Mouse (Mus musculus): Measurements from ENCODE around the gene Llgl2. TPM values are rescaled to one million over a fixed set of nuclear protein-coding genes. Genes with fewer than 3 reads are reported as not detected.
A peak's percentile ranks its signal among the peaks of the same experiment; 100 is the strongest.
"Not testable (repeated sequence)": the region's sequence is repeated elsewhere in the genome, so short reads cannot be mapped to it uniquely, and the experiment has no call there.

Llgl2 gene
- total RNA-seq, 2 experiments from 2014 or later = 18.7 to 21.2 TPM

DNA sequence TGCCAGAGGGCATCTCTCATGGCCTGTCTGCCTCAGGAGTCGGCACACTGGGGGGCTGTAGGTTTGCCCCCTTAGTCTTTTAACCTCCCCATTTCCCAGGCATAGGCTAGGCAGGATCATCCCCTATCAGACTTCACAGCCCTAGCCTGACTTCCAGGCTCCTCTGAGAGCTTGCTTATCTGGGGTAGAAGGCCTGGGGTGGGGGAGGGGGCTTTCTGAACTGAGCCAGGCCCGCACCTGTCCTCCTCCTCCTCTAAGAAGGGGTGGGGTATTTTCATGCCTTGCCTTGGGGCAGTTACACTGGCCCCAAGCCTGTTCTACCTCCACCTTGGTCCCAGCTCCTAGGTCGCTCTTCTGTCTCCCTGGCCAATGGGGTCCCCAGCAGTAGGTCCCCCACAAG lies 7.7 kb downstream of the Llgl2 start:
- no peak for DNase-seq
- intact Hi-C loops (cut with DNase I) = no loop called here

DNA sequence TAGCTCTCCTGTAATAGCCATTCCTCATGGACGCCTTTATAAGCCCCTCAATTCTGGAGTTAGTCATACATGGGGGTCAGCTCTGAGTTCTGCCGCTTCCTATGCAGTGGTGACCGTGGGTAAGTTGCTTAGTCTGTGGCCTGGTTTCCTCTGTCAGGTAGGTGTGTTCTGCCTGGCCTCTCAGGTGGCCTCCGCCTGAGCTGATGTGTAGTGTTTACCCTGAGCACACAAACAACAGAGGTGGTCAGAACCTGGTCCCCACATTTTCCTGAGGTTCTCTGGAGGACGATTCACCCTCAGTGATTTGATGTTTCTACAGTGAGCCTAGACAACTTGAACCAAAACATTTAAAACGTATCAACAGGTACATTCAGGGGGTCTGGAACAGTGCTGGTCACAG lies 8.2 kb downstream of the Llgl2 start:
- intact Hi-C loops (cut with DNase I) = no loop called here
- DNase-seq = no peak

DNA sequence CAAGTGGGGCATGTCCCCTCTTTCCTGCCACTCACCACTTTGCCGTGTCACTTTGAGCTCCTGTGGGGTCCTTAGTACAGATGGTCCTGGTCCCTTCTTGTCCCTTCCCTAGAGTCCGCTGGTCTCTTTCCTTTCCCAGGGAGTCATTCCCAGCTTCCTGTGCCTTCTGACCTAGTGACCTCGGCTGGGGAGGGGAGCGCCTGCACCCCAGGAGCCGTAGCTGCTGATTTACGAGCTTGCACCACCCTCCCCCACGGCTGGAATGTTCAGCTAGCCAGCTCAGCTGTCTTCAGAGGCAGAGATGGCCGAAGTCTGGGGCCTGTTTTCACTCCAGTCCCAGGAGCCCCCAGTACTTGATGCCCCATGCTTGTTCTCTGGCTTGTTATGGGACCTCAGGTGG lies 8.7 kb downstream of the Llgl2 start:
- peak in 1 of 2 experiments; percentile 23 for DNase-seq
- intact Hi-C loops (cut with DNase I) = no loop called here

DNA sequence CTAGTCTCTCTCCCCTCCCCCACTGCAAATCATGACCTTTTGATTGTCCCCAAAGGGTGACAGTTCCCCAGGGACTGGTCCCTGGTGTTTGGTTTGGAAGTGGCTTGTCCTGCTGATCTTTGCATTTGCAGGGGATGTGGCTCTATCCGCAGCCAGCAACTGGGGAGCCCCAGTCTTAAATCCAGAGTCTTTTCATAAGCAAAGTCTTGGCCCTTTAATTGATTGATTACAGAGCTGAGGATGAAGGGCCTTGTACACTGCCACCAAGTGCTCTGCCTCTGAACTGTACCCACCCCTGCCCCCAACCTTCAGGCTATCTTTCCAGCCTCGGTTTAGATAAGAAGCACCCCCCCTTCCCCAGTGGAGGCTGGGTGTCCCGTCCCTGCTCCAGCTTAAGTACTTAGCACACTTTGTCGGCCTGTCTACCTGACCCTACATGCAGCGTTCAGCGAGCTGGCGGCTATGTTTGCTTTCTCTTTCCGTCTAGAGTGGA lies 9.2 kb downstream of the Llgl2 start:
- intact Hi-C loops (cut with DNase I) = no loop called here
- DNase-seq = no peak

DNA sequence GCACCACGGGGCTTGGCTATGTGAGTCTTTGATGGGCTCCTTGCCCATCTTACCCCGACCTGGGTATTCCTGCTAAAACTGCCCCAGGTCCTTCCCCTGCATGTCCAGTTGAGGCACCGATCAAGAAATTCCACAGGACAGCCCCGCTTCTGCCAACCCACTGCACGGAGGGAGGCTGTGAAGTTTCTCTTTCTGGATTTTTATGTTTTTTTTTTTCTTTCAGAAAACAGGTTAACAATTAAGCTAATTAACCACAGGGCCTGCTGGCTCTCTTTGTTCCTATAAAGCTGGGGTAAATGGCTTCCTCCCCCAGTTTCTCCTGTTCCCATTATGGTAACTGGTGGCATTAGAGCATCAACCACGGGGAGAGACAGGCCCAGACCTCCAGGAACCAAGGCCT lies 10.2 kb downstream of the Llgl2 start:
- intact Hi-C loops (cut with DNase I) = no loop called here

DNA sequence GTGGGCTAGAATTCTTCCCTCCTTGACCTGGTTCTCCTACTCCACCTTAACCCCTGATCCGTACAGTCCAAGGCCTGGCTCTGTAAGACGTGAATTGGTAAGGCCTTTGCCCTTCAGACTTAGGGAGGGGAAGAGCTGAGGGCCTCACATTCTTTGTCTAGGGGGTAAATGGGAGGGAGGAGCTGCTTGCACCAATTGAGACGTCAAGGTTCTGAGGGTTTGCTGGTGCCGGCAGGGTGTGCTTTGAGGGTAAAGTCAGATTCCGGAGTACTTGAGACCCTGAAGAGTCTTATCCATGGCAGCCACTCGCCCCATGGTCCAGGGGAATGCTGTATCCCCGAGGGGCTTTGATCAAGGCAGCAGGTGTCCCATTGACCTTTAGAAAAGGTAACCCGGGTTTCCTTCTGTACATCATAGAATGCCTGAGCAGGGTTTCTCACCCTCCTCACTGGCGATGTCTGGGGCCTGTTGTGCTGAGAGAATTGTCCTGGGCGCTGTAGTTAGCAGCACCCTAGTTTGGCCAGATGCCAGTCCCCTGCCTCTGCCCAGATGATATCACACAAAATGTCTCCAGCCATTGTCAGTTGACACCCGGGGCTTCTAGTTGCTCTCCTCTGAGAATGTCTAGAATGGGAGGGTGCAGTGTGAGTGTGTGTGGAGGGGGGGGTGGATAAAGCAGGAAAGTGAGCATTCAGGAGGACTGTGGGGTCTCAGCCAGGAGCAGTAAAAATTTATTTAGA lies 13.0 kb downstream of the Llgl2 start:
- no peak for DNase-seq
- intact Hi-C loops (cut with DNase I) = no loop called here

More for the DNA sequence above, 10.2 kb downstream of the Llgl2 start:
- no peak for DNase-seq

DNA sequence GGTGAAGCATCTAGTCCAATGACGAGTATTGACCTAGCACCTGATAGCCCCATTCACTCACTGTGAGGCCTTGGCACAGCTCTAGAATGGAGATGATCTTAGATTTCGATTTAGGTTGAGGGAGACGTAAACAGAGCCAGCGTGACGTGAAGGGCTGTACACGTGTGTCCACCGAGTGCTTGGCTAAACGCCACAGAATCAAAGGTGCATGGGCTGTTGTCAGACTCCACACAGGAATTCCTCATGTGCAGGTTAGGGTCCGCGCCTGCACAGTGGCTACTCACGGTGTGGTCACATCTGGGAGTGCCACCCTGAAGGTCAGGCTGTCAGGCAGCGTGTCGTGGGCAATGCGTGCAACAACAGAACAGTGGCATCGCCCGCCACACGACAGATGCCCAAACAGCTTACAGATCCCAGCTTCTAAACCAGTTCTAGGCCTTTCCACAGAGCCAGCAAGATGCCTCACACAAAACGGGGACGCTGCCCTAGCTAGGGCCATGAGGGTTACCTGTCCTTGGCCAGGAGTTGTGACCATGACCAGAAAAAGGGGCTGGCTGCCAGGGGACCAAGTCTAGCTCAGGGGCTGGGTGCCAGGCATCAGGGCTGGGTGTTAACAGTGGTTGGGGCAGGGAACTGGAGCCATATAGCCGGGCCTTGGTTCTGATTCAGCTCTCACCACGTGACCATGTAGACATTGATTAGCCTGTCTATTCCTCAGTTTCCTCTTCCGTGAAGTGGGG lies 13.9 kb downstream of the Llgl2 start:
- intact Hi-C loops (cut with DNase I) = no loop called here
- no peak for DNase-seq

DNA sequence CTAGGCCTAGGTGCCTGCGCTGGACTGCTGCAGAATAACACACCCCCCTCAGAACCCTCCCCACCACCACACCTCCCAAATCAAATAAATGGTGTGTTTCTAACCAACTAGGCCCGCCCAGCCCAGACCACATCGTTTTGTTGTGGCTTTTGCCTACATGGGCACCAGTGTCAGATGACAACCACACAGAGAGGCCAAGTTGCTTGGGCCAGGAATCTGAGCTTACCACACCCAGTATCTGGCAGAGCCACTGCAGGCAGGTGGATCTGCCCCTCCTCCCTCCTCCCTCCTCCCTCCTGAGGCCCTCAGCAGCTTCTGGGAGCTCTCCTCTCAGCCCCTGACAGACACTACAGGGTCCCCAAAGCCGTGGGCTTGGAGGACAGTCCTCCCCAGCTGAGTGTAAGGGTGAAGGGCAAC lies 15.1 kb downstream of the Llgl2 start:
- intact Hi-C loops (cut with DNase I) = no loop called here
- no peak for DNase-seq

DNA sequence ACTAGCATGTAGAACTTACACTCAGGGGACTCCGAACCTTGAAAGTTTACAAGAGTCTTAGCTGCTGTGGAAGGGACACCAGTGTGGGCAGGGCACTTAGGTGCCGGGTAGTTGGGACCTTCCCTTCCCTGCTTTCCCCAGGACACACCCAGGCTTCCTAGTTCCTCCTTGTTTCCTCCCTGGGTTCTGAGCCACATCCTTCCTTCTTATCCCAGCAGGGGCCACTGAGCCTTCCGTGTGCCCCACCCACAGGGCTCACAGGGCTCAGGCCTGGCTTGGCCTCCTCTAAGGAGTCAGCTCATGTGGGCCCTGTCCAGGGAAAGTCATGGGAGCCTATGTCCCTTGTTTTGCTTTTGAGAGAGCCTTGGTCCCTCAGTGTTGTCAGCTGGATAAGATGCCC lies 15.9 kb downstream of the Llgl2 start:
- intact Hi-C loops (cut with DNase I) = no loop called here
- DNase-seq = no peak

DNA sequence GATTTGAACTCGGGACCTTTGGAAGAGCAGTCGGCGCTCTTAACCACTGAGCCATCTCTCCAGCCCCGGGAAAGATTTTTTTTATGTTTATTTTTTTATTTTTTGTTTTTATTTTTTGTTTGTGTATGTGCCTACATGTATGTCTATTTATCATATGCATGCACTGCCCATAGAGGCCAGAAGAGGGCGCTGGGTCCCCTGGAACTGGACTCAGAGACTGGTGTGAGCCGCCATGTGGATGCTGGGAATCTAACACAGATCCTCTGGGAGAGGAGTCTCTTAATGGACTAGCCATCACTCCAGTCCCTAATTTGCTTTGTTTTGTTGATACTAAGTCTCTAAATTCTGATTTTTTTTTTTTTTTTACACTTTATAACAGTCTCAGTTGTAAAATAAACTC lies 17.2 kb downstream of the Llgl2 start:
- intact Hi-C loops (cut with DNase I) = no loop called here
- DNase-seq = no peak

DNA sequence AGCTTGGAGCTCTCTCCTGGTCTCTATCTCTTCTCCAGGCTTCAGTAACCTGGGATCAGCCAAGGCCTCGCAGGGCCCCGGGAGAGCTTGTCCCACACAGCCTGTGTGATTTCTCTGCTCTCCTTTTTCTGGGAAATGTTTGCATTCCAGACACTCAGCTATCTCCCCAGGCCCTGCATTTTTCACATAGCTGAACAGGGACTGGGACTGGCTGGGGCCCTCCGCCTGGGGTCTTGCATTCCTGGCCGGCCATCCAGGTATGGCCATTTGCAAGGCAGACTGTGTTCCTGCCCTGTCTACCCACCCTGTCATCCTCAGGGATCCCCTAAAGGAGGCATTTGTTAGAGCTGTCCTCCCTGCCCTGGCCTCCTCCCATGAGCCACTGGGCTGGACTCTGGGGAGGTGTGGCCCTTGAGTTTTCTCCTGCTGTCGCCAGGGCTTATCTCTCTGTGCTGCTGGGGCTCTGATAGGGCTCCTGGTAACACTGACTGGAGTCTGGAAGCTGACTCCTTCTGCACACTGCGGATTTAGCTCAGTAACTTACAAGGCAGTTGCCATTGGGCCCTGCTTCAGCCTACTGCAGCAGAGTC lies 18.2 kb downstream of the Llgl2 start:
- DNase-seq = peak; percentile 53 to 61

DNA sequence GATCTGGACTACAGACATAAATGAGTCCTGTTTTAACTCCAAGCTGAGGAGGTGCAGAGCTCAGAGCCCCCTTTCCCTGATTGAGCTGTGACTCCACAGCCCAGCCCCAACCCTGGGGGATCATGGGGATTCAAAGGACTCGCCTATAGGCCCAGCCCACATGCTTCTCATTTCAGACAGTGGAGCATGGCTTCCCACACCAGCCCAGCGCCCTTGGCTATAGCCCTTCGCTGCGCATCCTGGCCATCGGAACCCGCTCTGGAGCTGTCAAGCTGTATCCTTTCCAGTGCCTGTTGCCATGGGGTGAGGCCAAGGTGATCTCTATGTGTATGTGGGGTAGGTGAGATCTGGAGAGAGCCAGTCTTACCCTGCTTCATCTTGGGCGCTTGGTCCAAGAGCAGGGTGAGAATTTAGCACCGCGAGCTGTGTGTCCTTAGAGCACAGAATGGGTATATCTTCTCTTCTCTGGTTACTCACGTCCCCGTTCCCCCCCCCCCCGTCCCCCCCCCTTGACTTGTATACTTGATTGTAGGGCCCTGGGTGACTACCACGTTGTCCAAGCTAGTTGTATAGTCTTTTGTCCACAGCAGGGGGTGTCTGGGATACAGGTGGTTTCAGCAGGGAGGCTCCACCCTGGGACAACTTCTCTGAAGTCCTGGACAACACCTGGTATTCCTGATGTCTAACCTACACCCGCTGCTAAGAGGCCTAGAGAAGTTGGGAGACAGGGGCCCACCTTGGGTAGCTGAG lies 19.5 kb downstream of the Llgl2 start:
- intact Hi-C loops (cut with DNase I) = no loop called here
- no peak for DNase-seq

More for the DNA sequence above, 18.2 kb downstream of the Llgl2 start:
- intact Hi-C loops (cut with DNase I) = no loop called here

DNA sequence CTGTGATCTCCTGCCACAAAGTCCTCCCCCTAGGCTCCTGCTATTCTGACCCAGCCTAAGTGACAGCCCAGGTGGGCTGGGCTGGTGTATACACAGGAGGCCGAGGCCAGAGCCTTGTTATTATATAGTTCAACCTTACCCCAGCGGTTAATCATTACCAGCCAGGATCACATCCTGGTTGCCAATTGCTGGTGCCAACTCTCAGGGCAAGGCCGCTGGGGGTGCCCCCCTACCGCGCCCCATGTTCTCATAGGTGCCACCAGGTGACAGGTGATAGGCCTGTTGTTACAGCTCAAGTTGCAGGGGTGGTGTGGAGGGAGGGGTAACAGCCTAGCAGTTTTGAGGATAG lies 20.0 kb downstream of the Llgl2 start:
- DNase-seq = no peak
- intact Hi-C loops (cut with DNase I) = no loop called here

DNA sequence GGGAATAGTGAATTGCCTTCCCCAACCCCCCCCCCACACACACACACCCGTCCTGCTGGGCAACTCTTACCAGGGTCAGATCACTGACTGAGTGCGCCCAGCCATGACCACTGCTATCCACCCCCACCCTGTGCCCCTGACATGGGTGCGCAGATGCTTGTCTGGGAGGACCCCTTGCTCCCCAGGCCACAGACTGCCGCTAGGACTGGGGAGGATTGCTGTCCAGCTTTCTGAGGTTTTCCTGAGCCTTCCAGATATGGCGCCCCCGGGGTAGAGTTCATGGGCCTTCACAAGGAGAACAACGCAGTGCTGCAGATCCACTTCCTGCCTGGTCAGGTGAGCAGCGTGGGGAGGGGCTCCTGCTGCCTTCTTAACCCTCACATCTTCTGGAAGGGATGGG lies 20.4 kb downstream of the Llgl2 start:
- DNase-seq = no peak
- intact Hi-C loops (cut with DNase I) = no loop called here

DNA sequence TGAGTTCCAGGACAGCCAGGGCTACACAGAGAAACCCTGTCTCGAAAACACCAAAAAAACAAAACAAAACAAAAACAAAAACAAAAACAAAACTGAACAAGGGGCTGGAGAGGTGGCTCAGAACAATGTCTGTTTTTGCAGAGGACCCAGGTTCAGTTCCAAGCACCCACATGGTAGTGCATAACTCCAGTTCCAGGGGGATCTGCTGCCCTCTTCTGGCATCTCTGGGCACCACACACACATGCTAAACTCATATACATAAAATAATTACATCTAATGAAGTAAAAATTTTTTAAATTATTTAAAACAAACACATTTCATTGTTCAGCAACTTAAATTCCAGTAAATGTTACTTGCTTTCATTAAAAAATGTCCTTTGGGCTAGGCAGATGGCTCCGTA lies 22.0 kb downstream of the Llgl2 start:
- DNase-seq = no peak
- intact Hi-C loops (cut with DNase I) = no loop called here

DNA sequence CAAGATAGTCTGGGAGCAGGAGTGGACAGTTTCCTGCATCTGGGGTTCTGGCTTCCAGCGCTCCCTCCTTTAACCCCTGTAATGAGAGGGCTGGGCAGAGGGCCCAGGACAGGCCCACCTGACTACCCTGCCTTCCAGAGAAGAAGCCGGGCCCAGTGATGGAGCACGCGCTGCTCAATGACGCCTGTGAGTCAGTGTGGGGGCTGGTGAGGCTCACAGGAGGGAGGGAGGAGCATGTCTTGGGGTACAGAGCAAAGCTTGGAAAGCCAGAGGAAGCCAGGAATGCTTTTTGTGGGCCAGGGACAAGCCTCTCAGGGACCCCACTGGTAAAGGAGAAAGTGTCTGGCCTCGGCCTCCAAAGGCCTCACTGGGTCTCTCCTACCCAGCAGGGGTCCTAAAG lies 30.8 kb downstream of the Llgl2 start:
- intact Hi-C loops (cut with DNase I) = no loop called here
- DNase-seq = no peak

DNA sequence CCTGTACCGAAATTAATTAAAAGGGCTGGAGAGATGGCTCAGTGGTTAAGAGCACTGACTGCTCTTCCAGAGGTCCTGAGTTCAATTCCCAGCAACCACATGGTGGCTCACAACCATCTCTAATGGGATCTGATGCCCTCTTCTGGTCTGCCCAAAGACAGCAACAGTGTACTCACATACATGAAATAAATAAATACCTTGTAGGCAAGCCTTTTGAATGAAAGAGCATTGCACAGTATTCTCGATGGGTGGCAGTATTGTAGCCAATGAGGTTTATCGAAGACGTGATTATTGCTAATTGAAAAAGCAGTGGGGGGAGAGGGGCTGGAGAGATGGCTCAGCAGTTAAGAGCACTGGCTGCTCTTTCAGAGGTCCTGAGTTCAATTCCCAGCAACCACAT lies 33.3 kb downstream of the Llgl2 start:
- DNase-seq; intact Hi-C loops (cut with DNase I): not testable (repeated sequence)

DNA sequence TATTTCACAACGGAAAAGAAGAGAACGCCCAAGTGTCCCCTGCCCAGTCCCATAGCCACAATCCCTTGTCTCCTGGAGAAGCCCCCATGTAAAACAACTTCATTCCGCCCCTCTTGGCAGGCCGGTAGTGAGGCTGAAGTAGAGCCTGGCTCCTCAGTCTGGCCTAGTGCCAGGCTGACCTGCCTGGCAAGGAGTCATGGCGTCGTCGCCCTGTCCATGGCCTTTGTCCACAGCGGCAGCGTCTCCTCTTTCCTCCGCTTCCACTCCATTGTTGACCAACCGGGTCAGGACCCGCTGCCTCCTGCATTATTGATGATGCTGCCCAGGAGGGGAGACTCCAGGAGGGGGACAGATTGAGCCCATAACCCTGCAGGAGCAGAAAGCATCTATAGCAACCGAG lies 34.1 kb downstream of the Llgl2 start:
- intact Hi-C loops (cut with DNase I) = loop anchor here (2.0 kb wide), 2 partner anchors 33 to 43 kb away; partner anchors contain the start of genes Llgl2 and Tsen54
- peak in 1 of 2 experiments; percentile 14 for DNase-seq

DNA sequence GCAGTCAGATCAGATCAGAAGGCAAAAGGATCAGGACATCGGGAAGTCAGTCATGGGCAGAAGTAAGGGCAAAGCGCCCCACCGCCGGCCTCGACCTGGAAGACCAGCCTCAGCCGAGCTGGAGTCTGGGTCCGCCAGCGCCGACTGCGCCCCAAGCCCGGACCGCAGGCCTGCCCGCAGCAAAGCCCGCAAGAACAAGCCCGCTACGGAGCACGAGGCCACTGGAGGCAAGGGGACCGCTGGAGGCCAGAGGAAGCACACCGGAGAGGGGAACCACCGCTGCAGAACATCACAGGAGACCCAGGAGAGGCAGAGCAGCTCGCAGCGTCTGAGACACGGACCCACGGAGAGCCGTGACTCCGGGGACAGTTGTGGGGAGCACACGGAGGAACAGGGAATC lies 34.5 kb downstream of the Llgl2 start, which contains the start of gene Myo15b:
Gene Myo15b (plus strand): TSS at position 53 of the 400 bp plus-strand sequence.
- no peak for DNase-seq
- intact Hi-C loops (cut with DNase I) = loop anchor here (2.0 kb wide), 2 partner anchors 34 to 44 kb away; partner anchors contain the start of genes Llgl2 and Tsen54

DNA sequence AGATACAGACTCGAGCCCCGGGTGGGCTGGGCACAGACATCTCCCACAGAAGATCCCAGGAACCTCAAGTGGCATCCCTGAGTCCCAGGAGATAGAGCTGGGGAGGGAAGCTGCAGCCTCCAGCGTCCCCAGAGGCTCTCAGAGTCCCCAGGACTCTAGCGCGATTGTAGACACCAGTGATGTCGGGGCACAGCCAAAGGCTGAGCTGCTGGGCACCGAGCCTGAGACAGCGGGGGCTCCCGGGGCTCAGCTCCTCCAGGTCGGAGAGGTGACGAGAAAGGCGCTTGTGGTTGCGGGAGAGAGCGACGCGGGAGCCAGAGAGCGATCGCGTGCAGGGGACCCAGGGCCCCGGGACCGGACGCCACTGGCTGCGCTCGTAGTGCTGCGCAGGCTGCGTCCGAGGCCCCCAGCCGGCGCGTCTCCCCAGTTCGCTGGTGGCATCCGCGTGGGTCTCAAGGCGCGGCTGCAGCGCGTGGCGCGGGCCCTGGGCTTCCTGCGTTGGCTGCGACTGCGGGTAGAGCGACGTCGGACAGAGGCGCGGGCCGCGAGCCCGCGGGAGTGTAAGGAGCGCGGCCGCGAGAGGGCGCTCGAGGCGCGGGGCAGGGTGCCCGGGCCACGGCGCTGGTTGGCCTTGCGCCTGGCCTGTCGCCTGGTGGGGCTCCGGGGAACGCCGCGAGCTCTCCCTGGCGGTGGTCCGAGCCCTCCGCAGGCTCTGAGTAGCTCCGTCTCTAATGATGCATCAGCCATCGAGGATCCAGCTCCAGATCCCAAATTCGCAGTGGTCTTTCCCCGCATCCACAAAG lies 35.5 kb downstream of the Llgl2 start:
- intact Hi-C loops (cut with DNase I) = loop anchor here (1.0 to 2.0 kb wide), 3 partner anchors 35 to 137 kb away; partner anchors contain the start of genes Llgl2 and Tsen54
- peak; percentile 93 to 96 for DNase-seq
